Mouse (Mus musculus): ENCODE data around the gene Slc9a5.
A peak's percentile ranks its signal among the peaks of the same experiment; 100 is the strongest.

Gene Slc9a5

DNA sequence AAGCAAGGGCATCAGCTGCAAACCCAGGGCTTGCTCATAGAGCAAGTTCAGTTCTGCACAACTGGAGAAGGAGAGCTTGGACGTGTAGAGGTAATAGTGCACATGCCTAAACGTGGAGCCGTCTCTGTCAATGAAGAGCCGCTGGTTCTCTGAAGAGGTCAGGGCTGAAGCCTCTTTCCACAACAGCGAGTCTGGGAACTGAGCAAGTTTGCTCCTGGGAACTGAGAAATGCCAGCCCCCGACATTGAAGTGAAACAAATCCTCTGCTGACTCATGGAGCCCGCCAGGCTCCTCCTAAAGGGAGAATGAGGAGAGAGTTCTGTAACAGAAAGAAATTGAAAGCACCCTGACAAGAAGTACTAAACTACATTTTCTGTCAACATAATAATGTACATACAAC lies 59.7 kb downstream of the Slc9a5 start:
- DNase-seq (ENCODE audit: low spot score in 2 of 2): no peak

DNA sequence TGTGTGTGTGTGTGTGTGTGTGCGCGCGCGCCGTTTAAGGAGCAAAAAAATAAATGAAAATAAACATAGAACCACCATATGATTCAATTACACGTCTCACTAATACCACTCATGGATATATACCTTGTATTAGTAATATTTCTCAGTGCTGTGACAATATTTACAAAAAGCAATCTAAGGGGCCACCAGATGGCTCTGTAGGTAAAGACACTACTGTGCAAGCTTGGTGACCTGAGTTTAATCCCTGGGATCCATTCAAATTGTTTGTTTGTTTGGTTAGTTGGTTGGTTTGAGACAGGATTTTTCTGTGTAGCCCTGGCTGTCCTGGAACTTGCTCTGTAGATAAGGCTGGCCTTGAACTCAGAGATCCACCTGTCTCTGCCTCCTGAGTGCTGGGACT lies 61.3 kb downstream of the Slc9a5 start:
- DNase-seq (ENCODE audit: low spot score in 2 of 2): no peak

DNA sequence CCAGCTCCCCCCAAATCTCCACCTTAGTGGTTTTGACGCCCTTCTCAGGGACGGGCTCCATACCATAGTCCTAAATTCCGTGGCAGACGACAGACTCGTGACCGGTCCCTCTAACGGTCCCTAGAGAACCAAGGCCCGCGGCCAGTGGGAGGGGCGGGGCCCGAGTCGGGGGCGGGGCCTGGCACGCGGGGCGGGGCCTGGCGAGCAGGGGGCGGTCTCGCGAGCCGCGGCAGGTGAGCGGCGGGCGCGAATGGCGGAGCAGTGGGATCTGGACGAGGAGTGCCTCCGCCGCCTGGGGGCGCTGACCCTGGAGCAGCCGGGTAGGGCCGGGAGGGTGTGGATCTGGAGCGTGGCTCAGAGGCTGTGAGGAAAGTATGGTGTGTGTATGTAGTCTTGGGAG lies 64.7 kb downstream of the Slc9a5 start, which contains the start of the genes Kctd19 and Lrrc36:
Gene Kctd19 (minus strand): TSS at position 112 of the 400 bp plus-strand sequence.
Gene Lrrc36 (plus strand): TSS at position 181 of the 400 bp plus-strand sequence.
- peak; percentile 38 to 67 for DNase-seq (ENCODE audit: low spot score in 2 of 2)

DNA sequence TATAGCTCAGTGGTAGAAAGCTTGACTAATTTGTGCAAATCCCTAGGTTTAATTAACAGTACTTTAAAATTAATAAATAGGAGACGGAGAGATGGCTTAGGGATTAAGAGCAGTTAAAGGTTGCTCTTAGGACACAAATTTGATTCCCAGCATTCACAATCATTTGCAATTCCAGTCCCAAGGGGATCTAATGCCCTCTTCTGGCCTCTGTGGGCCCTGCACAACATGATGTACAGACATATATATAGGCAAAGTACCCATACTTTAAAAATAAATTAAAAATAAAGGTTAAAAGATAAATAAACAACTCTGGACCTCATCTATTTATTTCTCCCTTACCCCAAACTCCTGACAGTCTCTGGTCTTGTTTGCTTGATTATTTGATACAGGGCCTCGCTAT lies 70.3 kb downstream of the Slc9a5 start:
- DNase-seq (ENCODE audit: low spot score in 2 of 2): peak in 1 of 2 experiments; percentile 36
